Mouse (Mus musculus): ENCODE results near the gene Mss51. TPM values are rescaled to one million over a fixed set of nuclear protein-coding genes. Genes with fewer than 3 reads are reported as not detected.

Mss51 gene
- polyA plus RNA-seq, 1 experiment, result 1.5 TPM

- no peak for TF ChIP-seq POLR2A (IDR thresholded peaks at IDR 0.05; ENCODE audit: borderline replicate concordance, extremely low read depth, insufficient read depth, insufficient read length, poor library complexity, severe bottlenecking)
- no peak for TF ChIP-seq CTCF (IDR thresholded peaks at IDR 0.05; ENCODE audit: borderline replicate concordance, extremely low read depth, insufficient read depth, insufficient read length)
- no peak for DNase-seq (ENCODE audit: low read depth)
These were observed 14.5 kb downstream of the Mss51 start for GRCm38 (mm10) chr14:20482051-20482751.

GRCm38 (mm10) chr14:20481211-20481610, 15.5 kb downstream of the Mss51 start:
- DNase-seq (ENCODE audit: low read depth), result no peak
- TF ChIP-seq POLR2A (IDR thresholded peaks at IDR 0.05; ENCODE audit: borderline replicate concordance, extremely low read depth, insufficient read depth, insufficient read length, poor library complexity, severe bottlenecking) (no peak), CTCF (IDR thresholded peaks at IDR 0.05; ENCODE audit: borderline replicate concordance, extremely low read depth, insufficient read depth, insufficient read length) (no peak)

GRCm38 (mm10) chr14:20480195-20480579, 16.5 kb downstream of the Mss51 start:
- no peak for TF ChIP-seq POLR2A (IDR thresholded peaks at IDR 0.05; ENCODE audit: borderline replicate concordance, extremely low read depth, insufficient read depth, insufficient read length, poor library complexity, severe bottlenecking)
- TF ChIP-seq CTCF (IDR thresholded peaks at IDR 0.05; ENCODE audit: borderline replicate concordance, extremely low read depth, insufficient read depth, insufficient read length), result no peak
- DNase-seq (ENCODE audit: low read depth), result no peak

GRCm38 (mm10) chr14:20479291-20480194, 17.2 kb downstream of the Mss51 start, which contains the start of gene Anxa7:
Anxa7 (minus strand) TSS chr14:20480133.
- peak; percentile 69 for DNase-seq (ENCODE audit: low read depth)
- TF ChIP-seq POLR2A (IDR thresholded peaks at IDR 0.05; ENCODE audit: borderline replicate concordance, extremely low read depth, insufficient read depth, insufficient read length, poor library complexity, severe bottlenecking) (0 out of 2 replicates have a peak, but pooled peaks have one; percentile 18), CTCF (IDR thresholded peaks at IDR 0.05; ENCODE audit: borderline replicate concordance, extremely low read depth, insufficient read depth, insufficient read length) (no peak)

- no peak for TF ChIP-seq CTCF (IDR thresholded peaks at IDR 0.05; ENCODE audit: borderline replicate concordance, extremely low read depth, insufficient read depth, insufficient read length)
- TF ChIP-seq POLR2A (IDR thresholded peaks at IDR 0.05; ENCODE audit: borderline replicate concordance, extremely low read depth, insufficient read depth, insufficient read length, poor library complexity, severe bottlenecking), result no peak
- DNase-seq (ENCODE audit: low read depth), result peak; percentile 5
These were observed 17.9 kb downstream of the Mss51 start for GRCm38 (mm10) chr14:20478801-20479200.

GRCm38 (mm10) chr14:20478385-20478784, 18.3 kb downstream of the Mss51 start:
- no peak for DNase-seq (ENCODE audit: low read depth)
- no peak for TF ChIP-seq POLR2A (IDR thresholded peaks at IDR 0.05; ENCODE audit: borderline replicate concordance, extremely low read depth, insufficient read depth, insufficient read length, poor library complexity, severe bottlenecking)
- TF ChIP-seq CTCF (IDR thresholded peaks at IDR 0.05; ENCODE audit: borderline replicate concordance, extremely low read depth, insufficient read depth, insufficient read length), result no peak

- peak; percentile 3 for DNase-seq (ENCODE audit: low read depth)
- TF ChIP-seq POLR2A (IDR thresholded peaks at IDR 0.05; ENCODE audit: borderline replicate concordance, extremely low read depth, insufficient read depth, insufficient read length, poor library complexity, severe bottlenecking), result no peak
- no peak for TF ChIP-seq CTCF (IDR thresholded peaks at IDR 0.05; ENCODE audit: borderline replicate concordance, extremely low read depth, insufficient read depth, insufficient read length)
These were observed 19.3 kb downstream of the Mss51 start for GRCm38 (mm10) chr14:20477261-20478025.

- peak; percentile 5 for DNase-seq (ENCODE audit: low read depth)
- TF ChIP-seq POLR2A (IDR thresholded peaks at IDR 0.05; ENCODE audit: borderline replicate concordance, extremely low read depth, insufficient read depth, insufficient read length, poor library complexity, severe bottlenecking) (no peak), CTCF (IDR thresholded peaks at IDR 0.05; ENCODE audit: borderline replicate concordance, extremely low read depth, insufficient read depth, insufficient read length) (no peak)
These were observed 36.5 kb downstream of the Mss51 start for GRCm38 (mm10) chr14:20460216-20460615.

GRCm38 (mm10) chr14:20458378-20458777, 38.3 kb downstream of the Mss51 start:
- TF ChIP-seq POLR2A (IDR thresholded peaks at IDR 0.05; ENCODE audit: borderline replicate concordance, extremely low read depth, insufficient read depth, insufficient read length, poor library complexity, severe bottlenecking), result no peak
- TF ChIP-seq CTCF (IDR thresholded peaks at IDR 0.05; ENCODE audit: borderline replicate concordance, extremely low read depth, insufficient read depth, insufficient read length), result no peak

GRCm38 (mm10) chr14:20452929-20453328, 43.8 kb downstream of the Mss51 start:
- TF ChIP-seq POLR2A (IDR thresholded peaks at IDR 0.05; ENCODE audit: borderline replicate concordance, extremely low read depth, insufficient read depth, insufficient read length, poor library complexity, severe bottlenecking), result no peak
- no peak for TF ChIP-seq CTCF (IDR thresholded peaks at IDR 0.05; ENCODE audit: borderline replicate concordance, extremely low read depth, insufficient read depth, insufficient read length)
- DNase-seq (ENCODE audit: low read depth), result no peak

More at GRCm38 (mm10) chr14:20458378-20458777, 38.3 kb downstream of the Mss51 start:
- no peak for DNase-seq (ENCODE audit: low read depth)

Measured in brain, embryonic 14.5 days (tissue).